Mouse (Mus musculus) c-Kit-positive CD71-negative TER-119-negative erythroid progenitor cells, embryonic 14.5 days (primary cell): ENCODE measurements around the gene Etfb.
"Not testable (repeated sequence)": the region's sequence is repeated elsewhere in the genome, so short reads cannot be mapped to it uniquely, and the experiment has no call there.

Experiments
- DNase-seq: peaks from one replicate; pipeline ENCODE4 v3.0.0-alpha.2; 2013; ENCODE audit warnings: low read depth

Etfb gene

DNA sequence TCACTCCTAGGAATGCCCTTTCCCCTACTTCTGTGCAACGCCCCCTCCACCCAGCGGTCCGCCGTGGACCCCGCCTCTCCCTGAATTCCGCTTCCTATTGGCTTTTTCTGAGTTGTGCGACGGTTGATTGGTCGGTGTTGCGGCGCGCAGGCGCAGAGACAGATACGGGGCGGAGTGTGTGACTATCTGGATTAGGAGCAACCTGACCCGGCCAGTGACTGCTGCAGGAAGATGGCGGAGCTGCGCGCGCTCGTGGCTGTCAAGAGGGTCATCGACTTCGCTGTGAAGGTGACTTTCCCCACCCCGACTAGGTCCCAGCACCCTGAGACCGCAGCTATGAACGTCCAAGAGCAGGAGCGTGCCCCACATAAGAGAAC lies at the start of gene Etfb, which contains the start of gene Gm45233:
Gene Etfb, plus strand, starts transcription at position 167 of the 377 bp plus-strand sequence.
Gene Gm45233, plus strand, starts transcription at position 212 of the 377 bp plus-strand sequence.
- DNase-seq, result peak; percentile 90

DNA sequence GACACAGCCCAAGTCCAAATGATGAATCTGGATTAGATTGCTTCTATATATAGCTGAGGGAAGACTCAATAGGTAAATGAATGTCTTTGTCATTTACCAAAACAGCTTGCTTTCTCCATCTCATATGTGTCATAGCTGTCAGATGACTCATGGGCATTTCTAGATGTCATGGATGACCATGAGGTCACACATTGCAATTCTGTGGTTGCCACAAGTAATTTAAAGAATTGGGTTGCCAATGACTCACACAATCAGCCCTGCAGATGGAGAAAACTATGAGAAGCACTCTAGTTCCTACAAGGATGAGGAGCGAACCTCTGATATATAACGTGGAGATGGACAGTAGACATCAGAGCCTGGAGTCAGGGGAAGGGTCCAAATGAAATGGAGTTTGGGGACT lies 44.4 kb upstream of the Etfb start:
- no peak for DNase-seq

DNA sequence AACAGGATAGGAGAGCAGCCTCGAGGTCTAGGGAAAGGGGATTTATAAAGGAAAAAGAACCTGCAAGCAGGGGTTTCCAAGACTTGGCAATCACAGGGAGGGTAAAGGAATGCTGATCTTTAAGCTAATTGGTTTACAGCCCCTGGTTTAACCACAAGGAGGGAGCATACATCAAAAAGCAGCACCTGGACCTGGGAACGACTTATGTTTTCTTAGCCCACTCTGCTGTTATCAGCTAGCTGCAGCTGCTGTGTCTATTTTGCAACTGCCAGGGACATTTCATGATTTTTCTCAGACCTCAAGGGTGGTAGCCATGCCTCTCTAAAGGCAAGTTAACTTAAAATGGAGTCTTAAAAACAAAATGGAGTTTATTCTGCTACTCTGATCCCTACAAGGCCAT lies 41.2 kb upstream of the Etfb start:
- no peak for DNase-seq

GRCm38 (mm10) chr7:43407573-43407972 lies 36.3 kb upstream of the Etfb start:
- no peak for DNase-seq

DNA sequence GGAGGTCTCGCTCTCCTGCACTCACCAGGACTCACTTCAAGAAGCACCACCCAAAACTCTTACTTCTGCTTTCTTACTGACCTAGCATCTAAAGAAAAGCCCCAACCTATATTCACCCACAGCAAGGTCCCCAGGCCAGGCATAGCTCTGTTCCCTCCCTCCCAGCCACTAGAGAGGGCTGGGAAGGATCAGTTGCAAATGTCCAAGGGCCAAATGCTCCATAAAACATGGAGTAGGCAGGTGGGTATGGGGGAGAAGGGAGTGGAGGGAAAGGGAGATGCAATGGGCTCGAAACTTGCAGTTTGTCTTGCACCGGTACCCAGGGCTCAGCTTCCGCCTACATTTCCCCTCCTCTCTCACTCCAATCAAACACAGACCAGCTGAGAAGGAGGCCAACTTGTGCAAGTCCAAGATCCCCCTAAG lies 35.7 kb upstream of the Etfb start, which contains the start of gene Siglecg:
Gene Siglecg, plus strand, starts transcription at position 74 of the 423 bp plus-strand sequence.
- no peak for DNase-seq

DNA sequence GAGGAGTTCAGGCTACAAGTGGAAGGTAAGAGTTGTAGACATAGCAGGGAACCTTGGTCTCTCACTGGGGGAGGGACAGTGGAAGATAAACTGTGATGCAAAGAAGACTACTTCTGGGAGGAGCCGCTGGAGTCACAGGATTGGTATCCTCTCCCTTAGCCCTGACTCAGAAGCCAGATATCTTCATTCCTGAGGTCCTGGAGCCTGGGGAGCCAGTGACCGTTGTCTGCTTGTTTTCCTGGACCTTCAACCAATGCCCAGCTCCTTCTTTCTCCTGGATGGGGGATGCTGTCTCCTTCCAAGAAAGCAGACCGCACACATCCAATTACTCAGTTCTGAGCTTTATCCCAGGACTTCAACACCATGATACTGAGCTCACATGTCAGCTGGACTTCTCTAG lies 34.8 kb upstream of the Etfb start:
- DNase-seq, result no peak

GRCm38 (mm10) chr7:43411724-43412123 lies 32.2 kb upstream of the Etfb start:
- not testable (repeated sequence) for DNase-seq

DNA sequence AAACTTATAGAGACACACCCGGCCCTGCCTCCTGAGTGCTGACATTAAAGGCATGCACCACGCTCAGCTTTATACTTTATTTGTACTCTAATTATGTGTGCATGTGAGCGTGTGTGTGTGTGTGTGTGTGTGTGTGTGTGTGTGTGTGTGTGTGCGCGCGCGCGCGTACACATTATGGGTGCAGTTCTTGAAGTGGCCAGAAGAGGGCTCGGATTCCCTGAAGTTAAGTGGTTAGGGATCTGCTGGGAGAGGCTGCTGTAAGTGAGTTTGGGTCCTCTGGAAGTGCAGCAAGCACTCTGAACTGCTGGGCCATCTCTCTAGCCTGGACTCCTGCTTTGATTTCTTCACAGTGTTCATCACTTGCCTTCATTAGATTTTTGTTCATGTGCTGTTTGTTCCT lies 26.6 kb upstream of the Etfb start:
- no peak for DNase-seq

GRCm38 (mm10) chr7:43422995-43423617 lies 20.8 kb upstream of the Etfb start:
- peak; percentile 74 for DNase-seq

GRCm38 (mm10) chr7:43423991-43424625 lies 19.8 kb upstream of the Etfb start:
- DNase-seq, result no peak

DNA sequence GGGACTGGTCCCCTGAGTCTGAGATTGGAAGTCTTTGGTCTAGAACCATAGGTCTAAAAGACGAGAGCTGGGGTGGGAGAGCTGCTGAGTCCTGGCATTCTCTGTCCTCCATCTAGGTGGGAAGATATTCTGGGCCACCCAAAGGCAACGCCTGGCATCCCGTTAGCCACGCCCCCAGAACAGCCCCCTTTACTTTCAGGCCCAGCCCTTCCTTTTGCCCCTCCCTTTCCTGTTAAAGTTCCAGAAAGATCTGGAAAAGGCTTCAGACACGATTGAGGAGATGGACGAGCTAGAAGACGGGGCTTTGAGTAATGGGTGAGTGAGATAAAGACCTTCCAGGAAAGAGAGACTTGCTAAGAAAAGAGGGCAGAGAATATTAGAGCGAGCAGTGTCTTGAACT lies 16.5 kb upstream of the Etfb start, which contains the start of gene Lim2:
Gene Lim2, plus strand, starts transcription at position 265 of the 400 bp plus-strand sequence.
- no peak for DNase-seq

- DNase-seq, result no peak
Observed at GRCm38 (mm10) chr7:43429500-43429899, 14.4 kb upstream of the Etfb start.

DNA sequence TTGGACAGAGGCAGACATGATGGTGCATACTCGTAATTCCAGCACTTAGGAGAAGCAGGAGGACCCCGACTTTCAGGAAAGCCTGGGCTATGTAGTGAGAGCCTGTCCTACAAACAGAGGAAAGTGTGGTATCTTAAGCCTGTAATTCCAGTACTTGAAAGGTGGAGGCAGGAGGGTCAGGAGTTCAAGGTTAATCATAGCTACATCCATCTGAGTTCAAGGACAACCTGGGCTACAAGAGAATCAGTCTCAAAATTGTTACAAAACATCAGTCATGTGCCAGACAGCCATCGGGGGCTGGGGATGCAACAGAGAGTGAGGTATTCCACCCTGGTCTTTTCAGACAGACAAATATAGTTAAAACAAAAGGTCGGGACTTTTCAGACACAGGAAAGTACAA lies 11.0 kb upstream of the Etfb start:
- DNase-seq, result no peak

DNA sequence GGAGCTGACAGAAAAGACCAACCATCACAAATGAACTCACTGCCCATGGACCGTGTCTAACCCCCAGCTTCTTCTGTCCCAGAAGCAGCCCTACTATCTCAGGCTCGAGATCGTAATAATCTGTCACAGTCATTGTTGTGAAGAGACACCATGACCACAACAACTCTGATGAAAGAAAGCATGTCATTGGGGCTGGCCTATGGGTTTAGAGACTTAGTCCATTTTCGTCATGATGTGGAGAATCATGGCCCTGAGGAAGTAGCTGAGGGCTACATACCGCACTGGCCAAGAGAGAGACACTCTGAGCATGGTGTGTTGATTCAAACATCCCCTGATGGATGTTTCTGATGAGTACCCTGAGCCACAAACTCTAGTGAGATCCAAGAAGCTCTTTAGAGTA lies 9.2 kb upstream of the Etfb start:
- no peak for DNase-seq

DNA sequence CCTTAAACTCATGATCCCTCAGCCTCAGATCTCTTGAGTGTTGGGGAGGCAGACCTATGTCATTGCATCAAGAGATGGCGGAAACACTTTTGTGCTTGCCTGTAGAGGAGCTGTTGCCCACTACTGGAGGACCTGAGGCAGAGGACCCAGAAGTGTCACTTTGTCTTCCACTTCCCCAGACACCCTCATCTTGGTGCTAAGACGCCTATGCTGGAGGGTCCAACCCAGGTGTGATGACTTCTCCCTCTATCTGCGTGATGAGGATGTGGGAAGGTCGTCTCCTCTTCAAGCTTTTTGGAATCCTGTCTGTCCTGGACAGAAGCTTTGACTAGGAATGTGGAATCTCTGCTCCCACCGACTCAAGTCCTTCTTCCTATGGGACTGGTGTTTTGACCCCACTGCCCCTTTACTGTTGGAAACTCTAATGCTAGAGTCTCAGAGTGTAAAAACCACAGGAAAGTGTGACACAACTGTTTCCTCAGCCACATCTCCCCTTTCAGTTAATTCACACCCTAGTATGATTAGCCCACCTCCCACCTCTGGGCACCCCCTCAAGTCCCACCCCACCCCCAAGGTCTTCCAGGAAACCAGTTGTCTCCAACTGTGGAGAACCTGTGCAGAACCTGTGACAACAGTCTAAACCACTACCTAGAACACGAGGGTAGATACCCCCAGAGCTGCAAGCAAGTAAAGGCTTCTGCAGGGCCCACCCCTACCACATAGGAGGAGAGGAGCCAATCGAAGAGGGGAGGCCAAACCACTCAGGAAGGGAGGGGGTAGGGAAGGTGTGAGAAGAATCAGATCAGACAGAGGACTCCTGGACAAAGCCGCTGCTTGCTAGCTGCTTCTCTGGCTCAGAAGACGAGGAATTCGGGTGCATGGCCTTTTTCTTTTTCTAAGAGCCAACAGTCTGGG lies 7.3 kb upstream of the Etfb start, which contains the start of gene Nkg7:
Gene Nkg7, plus strand, starts transcription at position 733 of the 915 bp plus-strand sequence.
- DNase-seq, result no peak

DNA sequence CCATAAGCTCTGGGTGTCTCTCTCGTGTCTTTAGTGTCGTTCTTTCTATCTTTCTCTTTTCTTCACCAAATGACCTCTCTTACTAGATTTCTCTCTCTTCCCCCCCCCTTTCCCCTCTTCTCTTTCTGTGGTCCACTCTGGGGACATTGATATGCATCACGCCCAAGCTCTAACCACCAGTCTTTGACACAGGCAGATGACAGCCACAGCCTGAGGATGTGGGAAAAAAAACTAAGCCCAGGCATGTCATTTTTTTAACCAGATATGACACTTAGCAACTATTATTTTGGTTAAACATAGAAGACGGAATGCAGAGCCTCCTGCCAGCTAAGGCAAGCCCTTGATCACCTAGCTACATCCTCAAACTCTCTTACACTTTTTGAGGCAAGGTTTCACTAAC lies 5.3 kb upstream of the Etfb start:
- DNase-seq, result no peak

DNA sequence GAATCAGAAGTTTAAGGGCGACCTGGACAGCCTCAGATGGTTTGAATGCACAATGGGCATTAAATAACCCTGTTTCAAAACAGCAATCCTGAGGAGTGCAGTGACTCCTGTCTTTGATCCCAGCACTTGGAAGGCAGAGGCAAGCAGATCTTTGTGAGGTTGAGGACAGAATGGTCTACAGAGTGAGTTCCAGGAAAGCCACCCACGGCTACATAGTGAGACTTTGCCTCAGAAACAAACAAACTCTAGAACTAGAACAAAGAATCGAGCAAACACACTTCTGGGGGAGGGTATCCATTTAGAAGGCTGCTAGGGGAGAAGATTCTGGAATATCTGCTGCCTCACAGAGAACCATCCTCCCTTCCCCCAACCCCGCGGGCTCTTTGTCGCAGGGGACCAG lies 3.4 kb upstream of the Etfb start, which contains the start of gene Cldnd2:
Gene Cldnd2, plus strand, starts transcription at position 301 of the 400 bp plus-strand sequence.
- no peak for DNase-seq

GRCm38 (mm10) chr7:43441071-43441470 lies 2.8 kb upstream of the Etfb start:
- no peak for DNase-seq

DNA sequence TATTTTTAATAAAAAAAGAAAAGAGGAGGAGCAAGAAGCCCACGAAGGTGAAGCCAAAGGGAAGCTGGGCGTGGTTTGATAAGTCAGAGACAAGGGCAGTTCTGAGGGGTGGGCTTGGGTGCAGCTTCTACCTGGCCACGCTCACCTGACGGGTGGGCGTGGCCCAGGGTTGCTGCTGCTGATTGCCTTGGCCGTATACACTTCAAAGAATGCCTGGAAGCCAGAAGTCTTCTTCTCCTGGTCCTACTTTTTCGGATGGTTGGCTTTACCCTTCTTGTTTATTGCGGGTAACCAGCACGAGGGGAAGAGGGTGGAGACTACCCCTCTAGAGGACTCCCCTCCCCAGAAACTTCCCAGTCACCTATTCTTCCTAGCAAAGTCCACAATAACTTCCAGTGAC lies 1.2 kb upstream of the Etfb start:
- no peak for DNase-seq

- DNase-seq, result no peak
Observed at GRCm38 (mm10) chr7:43443126-43443916, 562 bp upstream of the Etfb start.

DNA sequence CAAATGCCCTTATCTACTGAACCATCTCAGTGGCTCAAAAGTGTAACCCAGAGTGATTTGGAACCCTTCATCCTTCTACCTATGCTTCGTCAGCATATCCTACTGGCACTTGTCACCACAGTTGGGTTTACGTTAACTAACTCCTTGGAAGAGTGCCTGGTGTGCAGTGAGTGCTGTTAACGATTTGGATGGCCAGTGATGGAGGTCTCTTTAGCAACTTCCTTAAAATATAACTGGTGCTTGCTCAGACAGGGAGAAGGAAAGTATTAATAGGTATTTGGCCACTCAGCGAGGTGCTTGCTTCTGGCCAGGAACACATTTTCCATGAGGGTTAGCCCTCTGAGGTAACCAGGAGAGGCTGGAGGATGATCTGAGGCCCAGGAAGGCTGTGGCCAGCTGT lies 3.9 kb downstream of the Etfb start:
- no peak for DNase-seq

- no peak for DNase-seq
Observed at GRCm38 (mm10) chr7:43448246-43448645, 4.4 kb downstream of the Etfb start.
